Mouse (Mus musculus): Measurements from ENCODE around the gene Plxna4. TPM values are rescaled to one million over a fixed set of nuclear protein-coding genes. Genes with fewer than 3 reads are reported as not detected.

Gene Plxna4
- polyA plus RNA-seq (2012; rRNA removed; ENCODE audit: low replicate concordance), result 0.74 and 0.85 TPM in 2 replicates

GRCm38 (mm10) chr6:32588056-32588671 is at the start of gene Plxna4:
Gene Plxna4, minus strand, starts transcription at chr6:32588192.

Data from mammary gland, adult 2 months (tissue).